Mouse (Mus musculus) thymus, postnatal 0 days (tissue): ENCODE data around the gene Pdss2. TPM values are rescaled to one million over a fixed set of nuclear protein-coding genes. Genes with fewer than 3 reads are reported as not detected.
"Not testable (repeated sequence)": the region's sequence is repeated elsewhere in the genome, so short reads cannot be mapped to it uniquely, and the experiment has no call there.

Experiments
- DNase-seq: peaks from one replicate; pipeline ENCODE4 v3.0.0-alpha.2; 2015; ENCODE audit warnings: low spot score
- polyA plus RNA-seq: library from polyadenylated mRNA; unstranded; fragments of >200 nt; fragmentation: Nextera tagmentation; extraction: Ambion mirVana; gene quantifications from 2 replicates; pipeline ENCODE4 v1.2.1, GENCODE M21; 2015

Gene Pdss2
- polyA plus RNA-seq, 1 experiment from 2014 or later: 10.1 TPM

DNA sequence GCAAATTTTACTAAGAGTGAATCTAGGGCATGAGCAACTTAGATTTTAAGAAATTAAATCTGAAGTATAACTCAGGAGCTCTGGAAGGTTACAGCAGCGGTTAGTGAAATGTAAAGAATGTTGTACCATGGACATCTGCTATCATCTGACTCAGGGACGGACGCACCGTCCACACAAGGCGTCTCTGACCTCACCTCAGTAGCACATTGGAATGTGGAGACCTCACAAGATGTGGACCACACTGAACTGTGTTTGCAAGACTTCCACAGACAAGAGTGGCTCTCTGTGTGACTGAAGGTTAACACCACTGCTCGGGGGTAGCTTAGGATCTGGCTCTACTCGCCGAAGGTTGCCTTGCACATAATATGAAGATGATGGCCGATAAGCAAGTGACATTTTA, 151.7 kb downstream of the Pdss2 start:
- DNase-seq: no peak

DNA sequence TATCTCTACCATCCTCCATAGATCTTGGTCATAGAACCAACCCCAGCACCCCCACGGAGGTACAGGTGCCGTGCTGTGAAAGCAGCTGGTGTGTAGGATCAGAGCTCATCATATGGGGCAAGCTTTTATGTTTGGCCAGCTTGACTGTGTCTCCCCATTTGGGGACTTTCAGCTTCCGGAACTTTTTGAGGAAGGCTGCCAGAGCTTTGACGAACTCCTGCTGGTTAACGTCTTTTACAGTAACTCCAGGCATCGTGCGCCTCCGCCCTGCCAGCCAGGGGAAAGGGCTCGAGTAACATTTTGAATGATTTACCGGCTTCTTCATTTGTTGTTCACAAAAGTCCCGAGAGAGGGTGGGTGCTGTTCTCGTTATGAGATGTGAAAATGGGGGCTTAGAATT, 152.4 kb downstream of the Pdss2 start:
- no peak for DNase-seq

DNA sequence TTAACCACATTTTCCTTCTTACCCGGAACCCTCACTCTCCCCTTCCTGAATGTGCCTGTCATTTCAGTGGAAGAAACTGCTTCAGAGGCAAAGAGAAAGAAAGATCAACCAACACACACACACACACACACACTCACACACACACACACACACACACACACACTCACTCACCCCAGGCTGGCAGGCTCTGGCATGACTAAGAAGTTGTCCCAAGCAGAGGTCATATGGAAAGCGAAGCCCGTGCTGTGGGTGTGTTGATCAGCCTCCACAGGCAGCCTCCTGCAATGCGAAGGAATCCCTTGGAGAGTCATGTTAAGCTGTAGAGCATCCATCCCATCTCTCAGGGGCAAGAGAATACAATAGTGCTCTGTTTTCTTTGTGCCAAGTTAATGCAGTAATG, 154.0 kb downstream of the Pdss2 start:
- no peak for DNase-seq

DNA sequence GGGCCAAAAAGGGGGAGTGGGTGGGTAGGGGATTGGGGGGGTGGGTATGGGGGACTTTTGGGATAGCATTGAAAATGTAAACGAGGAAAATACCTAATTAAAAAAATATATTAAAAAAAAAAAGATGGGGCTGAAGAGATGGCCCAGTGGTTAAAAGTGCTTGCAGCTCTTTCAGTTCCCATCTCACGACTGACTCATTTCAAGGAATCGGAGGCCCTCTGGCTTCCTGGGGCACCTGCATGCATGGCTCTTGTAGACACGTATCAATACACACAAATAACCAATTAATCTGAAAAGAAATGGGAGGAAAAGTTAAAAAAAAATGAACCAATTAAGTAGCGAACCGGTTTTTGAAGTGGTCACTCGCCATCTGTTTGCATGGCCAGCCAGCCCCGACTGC, 155.5 kb downstream of the Pdss2 start:
- no peak for DNase-seq

DNA sequence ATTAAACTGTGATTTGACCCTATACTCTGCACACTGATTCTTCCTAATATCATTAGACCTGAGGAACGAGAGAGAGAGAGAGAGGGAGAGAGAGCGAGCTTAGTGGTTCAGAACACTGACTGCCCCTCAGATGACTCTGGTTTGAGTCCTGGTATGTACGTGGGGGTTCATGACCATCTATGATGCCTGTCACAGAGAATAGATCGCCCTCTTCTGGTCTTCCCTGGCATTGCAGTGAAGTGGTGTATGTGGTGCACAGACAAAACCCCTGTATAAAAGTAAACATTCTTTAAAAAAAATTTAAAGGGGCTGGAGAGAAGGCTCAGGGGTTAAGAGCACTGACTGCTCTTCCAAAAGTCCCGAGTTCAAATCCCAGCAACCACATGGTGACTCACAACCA, 157.0 kb downstream of the Pdss2 start:
- peak; percentile 73 for DNase-seq

DNA sequence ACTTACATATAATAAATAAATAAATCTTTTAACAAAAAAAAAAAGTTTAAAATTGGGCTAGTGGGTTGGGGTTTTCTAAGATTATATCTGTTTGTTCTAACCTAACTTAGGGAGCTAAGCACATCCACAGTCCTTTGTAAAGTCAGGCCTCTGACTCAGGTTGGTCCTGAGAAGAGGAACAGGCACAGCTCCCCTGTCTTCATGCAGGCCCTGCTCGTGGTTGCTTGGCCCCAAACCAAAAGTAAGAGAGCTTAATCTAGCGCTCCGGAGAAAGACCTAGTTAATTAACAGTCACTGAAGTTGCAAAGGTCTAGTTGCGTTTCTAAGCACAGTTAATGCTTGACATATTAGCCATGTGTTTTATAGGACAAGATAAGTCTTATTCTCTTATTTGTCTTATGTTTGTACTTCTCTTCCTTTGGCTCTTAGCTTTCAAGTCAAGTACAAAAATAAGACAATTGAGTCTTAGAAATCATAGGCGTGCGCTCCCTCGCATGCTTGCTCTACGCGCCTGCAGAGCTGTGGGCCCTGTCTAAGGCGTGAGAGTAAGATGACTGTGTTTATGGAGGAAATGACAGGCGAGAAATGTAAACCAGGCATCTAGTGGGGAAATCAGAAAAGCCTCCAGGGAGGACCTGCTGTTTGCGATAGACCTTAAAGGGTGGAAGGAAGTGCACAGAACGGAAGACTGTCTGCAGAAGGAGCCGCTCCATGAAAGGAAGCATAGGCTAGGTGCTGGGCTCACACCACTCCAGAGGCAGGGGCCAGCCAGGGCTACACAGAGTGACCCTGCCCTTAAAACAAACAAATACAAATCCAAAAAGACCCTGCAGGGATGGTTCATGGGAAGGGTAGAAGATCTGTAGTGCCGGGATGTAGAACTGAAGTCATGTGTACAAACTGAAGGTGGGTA, 157.7 kb downstream of the Pdss2 start:
- DNase-seq: no peak

DNA sequence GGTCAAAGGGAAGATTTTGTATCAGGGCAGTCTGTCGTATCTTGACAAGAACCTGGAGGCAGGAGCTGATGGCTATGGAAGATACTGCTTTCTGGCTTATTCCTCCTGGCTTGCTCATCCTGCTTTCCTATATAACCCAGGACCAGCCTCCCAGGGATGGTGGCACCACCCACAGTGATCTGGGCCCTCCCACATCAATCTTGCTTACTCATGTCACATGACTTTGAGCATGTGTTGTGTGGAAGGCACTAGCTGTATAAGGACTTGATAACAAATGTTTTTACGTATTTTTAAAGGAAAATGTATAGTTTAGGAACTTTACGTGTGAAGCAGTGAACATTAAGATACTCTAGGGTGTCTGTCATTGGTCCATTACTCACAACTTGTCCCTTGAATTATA, 161.4 kb downstream of the Pdss2 start:
- DNase-seq: no peak

DNA sequence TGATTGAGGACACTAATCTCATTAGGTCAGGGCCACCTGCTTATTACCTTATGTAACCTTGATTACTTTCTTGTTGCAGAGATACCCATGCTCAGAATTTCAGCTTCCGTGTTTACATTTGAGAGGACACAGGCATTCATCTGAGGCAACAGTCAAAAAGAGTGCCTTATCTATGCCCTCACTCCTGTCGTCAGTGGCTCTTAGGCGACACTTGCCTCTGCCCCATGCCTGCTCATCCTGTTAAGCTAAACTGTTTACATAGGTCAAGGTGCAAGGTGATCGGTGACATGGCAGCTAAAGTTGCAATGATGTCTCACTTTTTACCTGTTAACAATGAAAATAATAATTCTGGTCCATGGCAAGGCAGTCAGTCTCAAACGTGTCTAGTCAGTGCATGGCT, 163.3 kb downstream of the Pdss2 start:
- DNase-seq: no peak

DNA sequence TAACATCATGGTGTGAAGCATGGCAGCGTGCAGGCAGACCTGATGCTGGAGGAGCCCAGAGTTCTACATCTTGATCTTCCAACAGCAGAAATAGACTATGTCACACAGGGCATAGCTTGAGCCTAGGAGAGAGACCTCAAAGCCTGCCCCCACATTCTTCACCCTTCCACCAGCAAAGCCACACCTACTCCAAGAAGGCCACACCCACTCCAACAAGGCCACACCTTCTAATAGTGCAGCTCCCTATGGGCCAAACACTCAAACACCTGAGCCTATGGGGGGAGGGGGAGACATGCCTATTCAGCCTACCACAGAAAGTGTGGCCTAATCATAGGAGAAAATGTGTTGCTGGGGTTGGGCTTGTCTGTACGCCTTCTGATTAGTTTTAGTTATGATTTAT, 171.6 kb downstream of the Pdss2 start:
- DNase-seq: no peak

DNA sequence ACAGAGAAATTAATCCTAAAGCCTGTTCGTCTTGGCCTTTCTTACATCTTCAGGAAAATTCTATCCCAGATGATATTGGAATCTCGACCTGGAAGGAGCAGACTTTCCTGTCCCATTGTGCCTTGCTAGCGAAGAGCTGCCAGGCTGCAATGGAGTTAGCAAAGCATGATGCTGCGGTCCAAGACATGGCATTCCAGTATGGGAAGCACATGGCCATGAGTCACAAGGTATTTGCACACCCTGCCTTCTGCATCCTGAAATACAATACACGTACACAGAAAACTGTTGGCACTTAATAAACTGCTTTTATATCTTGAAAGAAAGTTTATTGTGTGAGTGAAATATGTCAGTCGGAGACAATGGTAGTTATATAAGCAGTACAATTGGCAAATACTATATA, 172.5 kb downstream of the Pdss2 start:
- no peak for DNase-seq

DNA sequence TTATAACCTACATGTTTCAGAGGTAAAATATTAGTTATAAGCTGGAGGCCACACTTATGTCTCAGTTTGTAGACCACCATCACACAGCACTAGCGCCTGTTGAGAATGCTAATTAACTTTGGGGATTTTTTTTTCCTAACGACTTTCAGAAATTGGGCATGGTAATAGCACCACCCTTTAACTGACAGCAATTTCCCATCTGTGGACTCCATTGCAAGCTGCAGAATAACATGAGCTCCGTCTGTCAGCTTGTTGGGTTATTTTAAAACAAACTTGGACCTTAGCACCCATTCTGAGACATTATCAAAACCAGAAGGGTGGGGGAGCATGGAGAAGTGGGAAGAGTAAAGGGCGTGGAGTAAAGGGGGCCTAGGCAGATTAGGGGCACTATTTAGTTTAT, 174.5 kb downstream of the Pdss2 start:
- no peak for DNase-seq

DNA sequence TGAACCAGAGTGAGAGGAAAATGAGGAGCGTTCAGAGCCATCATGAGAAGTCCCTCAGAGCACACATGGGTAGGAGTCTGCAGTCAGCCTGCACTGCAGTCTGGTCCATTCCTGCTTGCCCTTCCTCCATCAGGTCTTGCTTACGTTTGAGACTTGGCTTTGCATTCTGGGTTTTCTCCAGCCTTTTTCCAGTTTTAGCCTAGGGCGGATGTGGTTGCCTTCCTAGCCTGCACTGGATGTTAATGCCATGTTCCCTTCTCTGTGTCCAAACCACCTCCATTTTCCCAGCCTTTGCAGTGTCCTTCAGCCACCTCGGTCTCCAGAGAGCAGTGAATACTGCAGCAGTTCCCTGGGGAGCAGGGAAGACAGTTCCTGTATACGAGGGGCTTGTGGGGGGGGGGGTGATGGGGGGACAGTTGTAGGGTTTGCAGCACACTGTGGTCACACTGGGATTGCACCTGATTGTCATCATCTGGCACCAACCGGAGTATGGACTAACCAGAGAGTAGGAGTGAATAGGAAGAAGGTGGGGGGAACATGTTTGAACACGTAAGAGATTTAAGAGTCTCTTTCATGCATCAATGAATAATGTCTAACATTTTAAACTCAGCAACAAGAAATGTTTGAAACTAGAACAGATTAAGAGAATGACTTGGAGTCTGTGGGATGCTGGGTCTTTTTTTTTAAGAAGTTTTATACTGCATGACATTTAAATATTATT, 178.5 kb downstream of the Pdss2 start:
- DNase-seq: no peak

DNA sequence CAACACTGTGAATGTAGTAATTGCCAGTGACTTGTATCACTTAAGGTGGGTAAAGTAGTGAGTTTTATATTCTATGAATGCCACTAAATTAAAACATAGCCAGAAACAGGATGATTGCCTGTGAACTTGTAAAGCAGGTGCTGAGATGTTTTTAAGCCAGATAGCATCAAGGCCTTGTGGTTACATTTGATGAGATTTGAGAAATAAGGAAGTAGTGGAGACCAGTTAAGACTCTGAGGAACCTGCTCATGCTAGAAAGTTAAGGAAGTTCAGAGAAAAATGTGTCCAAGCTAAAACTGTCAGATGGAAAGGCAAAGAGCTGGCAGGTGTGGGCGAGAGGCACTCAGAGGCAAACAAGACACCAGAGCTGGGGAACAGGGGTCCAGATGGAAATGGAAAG, 184.8 kb downstream of the Pdss2 start:
- peak; percentile 37 for DNase-seq

DNA sequence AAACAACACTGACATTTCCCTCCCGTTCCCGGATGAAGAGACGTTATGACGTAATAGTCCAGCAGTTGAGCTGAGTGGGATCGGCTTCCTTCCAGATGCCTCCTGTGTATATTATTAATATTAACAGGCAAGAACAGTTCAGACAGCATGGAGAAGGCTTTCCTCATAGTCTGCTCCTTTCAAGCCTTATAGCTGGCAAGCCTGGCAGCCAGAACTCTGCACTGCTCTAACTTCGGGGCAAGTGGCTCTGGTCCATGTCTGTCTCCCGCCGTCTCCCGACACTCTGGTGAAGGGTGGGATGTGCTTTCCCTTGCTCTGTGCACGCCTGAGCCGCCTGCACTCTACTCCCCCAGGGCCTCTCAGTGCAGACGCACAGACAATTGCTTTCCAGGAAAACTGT, 185.6 kb downstream of the Pdss2 start:
- no peak for DNase-seq

DNA sequence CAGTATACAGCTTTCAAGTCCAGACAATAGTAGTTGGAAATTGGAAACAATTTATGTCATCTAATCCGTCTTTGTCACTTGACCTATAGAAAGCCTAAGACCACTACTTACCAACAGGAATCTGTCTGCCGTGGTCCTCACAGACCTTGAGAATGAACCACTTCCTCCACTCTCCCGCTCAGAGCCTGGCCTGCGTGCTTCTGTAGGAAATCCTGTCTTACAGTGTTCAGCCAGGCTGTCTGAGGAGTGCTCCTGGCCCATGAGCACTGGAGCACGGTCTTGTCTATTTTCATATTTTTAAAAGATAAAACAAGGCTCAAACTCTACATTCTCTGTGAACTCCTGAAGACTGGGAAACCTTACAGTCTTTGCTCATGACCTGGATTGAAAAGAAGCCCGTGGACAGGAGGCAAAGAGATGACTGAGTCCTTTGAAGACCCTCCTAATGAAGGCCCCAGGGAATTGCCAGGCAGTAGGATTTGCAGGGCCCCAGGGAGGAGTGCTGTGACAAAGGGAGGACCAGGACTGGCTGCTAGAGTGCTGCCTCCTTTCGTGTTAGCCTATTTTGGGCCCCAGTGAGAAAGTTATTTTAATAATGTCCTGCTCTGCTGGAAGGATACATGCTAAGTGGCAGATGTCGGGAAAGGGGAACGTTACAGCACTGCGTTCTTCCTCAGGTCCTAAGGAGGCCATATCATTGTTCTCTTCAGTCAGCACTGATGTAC, 188.4 kb downstream of the Pdss2 start:
- no peak for DNase-seq

DNA sequence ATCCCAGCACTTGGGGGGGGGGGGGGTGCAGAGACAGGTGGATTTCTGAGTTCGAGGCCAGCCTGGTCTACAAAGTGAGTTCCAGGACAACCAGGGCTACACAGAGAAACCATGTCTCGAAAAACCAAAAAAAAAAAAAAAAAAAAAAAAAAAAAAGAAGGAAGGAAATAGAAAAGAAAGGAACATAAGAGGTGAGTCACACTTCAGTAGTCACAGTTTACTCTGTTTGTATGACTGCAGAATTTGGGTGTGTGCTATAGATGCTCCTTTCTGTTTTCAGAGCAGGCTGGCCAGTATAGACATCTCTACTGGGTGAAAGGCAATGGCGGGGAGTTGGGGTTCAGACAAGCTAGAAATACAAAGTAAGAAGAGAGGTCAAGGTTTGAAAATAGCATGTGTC, 189.9 kb downstream of the Pdss2 start:
- not testable (repeated sequence) for DNase-seq

DNA sequence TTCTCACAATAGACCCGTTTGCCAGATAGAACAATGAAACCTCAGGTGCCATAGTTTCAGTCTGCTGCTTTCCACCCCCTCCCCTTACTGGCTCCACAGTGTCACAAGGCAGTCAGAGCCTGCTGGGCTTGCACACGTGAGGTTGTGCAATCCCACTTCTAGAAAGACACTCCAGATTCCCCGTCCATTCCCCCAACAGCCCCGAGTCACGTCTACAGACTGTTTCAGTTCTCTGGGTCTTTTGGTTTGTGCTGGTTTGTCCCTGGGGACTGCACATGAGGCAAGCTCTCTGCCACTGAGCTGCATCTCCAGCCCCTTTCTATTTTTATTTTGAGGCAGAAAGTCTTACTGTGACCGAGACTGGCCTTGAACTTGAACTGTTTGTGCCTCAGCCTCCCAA, 196.1 kb downstream of the Pdss2 start:
- no peak for DNase-seq

DNA sequence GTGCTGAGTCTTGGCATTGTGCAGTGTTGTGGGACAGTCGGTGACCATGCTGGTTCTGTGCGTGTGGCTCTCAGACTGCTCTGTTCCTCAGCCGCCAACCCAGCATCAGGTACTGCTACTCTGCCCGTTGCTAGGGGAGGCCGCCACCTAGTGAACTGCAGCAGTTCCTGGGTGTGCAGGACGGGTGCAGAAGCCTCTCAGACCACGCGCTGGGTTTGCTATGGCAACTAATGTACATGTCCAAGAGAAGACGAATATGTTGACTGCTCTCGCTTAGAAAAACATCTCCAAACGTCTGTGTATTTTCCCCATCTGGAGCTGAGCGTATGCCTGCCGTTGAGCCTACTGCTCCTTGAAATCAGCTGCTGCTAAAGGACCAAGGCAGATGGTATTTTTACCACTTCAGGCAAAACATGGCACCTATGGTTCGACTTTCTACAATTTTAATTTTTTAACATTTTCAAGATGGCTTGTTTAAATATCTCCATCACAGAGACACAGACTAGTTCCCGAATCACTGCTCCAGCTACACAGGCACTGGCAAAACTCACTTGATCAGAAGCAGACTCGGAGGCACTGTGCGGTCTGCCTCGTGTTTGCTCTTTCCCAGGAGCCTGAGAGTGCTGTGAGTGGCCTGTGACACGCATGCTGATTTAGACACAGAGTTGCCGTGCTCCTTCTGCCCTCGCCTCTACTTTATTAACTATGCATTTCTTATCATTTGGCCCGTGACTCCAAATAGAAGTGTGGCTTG, 199.6 kb downstream of the Pdss2 start:
- no peak for DNase-seq

DNA sequence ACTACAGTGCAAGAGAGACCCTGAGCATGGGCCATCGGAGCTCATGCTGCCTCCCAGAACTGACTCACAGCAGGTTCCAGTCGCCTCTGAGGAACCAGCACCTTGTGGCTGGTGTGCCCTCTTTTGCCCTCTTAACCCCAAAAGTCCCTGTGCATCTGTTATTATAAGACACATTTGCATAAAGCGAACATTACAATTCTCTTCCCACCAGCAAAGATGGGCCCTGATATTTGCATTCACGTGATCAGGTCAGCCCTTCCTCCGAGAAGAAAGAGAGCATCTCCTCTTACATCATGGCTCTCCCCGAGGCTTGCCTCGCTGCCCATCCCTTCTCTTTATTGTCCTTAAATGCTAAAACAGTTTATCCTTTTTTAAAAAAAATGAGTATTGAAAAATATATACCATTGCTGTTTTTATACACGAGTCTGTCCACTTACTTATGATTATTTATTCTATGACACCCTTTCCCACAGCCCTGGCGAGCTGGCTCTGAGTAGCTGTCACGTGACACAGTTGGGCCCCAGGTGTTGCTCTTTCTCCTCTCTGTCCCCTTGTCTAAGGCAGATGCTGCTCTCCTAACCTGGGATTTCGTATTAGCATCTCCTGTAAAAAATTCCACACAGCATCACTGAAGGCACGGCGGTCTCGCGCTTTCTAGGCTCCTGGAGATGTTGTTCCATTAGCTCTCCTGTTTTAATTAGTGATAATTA, 200.9 kb downstream of the Pdss2 start:
- DNase-seq: no peak

DNA sequence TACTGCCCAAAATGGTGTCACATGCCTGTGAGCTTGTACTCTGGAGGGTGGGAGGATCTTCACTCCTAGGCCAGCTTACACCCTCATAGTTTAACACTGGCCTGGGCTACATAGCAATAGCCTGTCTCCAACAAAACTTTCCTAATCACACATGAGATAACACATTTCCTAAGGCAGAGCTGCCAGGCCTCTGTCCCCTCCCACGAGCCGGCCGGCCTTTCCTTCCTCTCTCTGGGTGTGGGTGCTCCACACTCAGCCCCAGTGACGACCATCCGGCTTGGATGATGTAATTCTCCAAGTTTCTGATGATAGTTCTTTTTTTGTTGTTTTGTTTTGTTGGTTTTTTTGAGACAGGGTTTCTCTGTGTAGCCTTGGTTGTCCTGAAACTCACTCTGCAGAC, 203.3 kb downstream of the Pdss2 start:
- DNase-seq: no peak

DNA sequence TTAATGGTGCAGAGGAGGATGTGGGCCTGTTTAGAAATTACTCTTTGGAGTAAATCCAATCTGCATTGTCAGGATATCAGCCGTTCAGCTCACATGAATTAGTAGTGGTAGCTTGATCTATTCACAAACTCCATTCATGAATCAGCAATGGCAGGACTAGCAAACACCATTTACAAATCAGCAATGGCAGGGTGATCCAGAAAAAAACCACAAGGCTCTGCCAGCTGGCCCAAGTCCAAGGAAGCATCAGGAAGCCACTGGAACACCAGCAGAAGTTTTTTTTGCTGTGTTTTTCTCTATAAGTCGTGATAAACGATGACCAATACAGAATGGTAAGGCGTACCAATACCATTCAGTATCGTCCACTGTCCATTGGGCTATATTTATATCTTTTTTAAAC, 209.3 kb downstream of the Pdss2 start:
- no peak for DNase-seq
